Mouse (Mus musculus) megakaryocyte progenitor cell, adult 5-6 weeks (primary cell): Measurements from ENCODE around the gene Tom1. TPM values are rescaled to one million over a fixed set of nuclear protein-coding genes. Genes with fewer than 3 reads are reported as not detected.
A peak's percentile ranks its signal among the peaks of the same experiment; 100 is the strongest.

Experiments
- ATAC-seq: replicated peaks from 2 replicates; pipeline ENCODE4 v1.8.0; 2016; ENCODE audit warnings: mild to moderate bottlenecking, moderate TSS enrichment, inconsistent platforms; ENCODE audit not compliant: poor library complexity
- total RNA-seq, 2 experiments: library from RNA; stranded (forward) in 1 of 2; stranded (reverse) in 1 of 2; fragments of 157-497, 149-512 nt in 1 of 2; fragments of 200-1000 nt in 1 of 2; gene quantifications; 2 replicates each; pipeline versions ENCODE4 v1.2.3 to v1.2.4; 2015 to 2017

The Tom1 gene
- total RNA-seq, 2 experiments from 2014 or later: 29.6 to 34.4 TPM

GRCm38 (mm10) chr8:75087127-75087526 is 53.6 kb downstream of the Tom1 start:
- ATAC-seq: no peak

- peak; percentile 69 for ATAC-seq
Observed at GRCm38 (mm10) chr8:75088989-75089881, 55.7 kb downstream of the Tom1 start.

GRCm38 (mm10) chr8:75090781-75091365 is 57.4 kb downstream of the Tom1 start:
- no peak for ATAC-seq

GRCm38 (mm10) chr8:75093399-75094156 is 60.1 kb downstream of the Tom1 start, which contains the start of gene Hmox1:
Gene Hmox1, plus strand, starts transcription at chr8:75093621.
- ATAC-seq: peak; percentile 85

- no peak for ATAC-seq
Observed at GRCm38 (mm10) chr8:75102956-75103355, 69.5 kb downstream of the Tom1 start.

GRCm38 (mm10) chr8:75103376-75103878 is 69.9 kb downstream of the Tom1 start:
- ATAC-seq: no peak

- peak; percentile 80 for ATAC-seq
Observed at GRCm38 (mm10) chr8:75108527-75109235, 75.2 kb downstream of the Tom1 start.

GRCm38 (mm10) chr8:75109236-75109967 is 75.9 kb downstream of the Tom1 start, which contains the start of gene Mcm5:
Gene Mcm5, plus strand, starts transcription at chr8:75109569.
- ATAC-seq: peak; percentile 89

GRCm38 (mm10) chr8:75110093-75110492 is 76.6 kb downstream of the Tom1 start:
- no peak for ATAC-seq

GRCm38 (mm10) chr8:75118505-75118904 is 85.0 kb downstream of the Tom1 start:
- no peak for ATAC-seq

- ATAC-seq: peak; percentile 70
Observed at GRCm38 (mm10) chr8:75119287-75119686, 85.8 kb downstream of the Tom1 start.

Other genes starting within 250 kb of the Tom1 start
- gene Isx, start 160.5 kb upstream of the Tom1 start, total RNA-seq (2015): not detected in 2 replicates
- gene Isx, start 160.5 kb upstream of the Tom1 start, total RNA-seq (2017): not detected in 2 replicates
- 33.8 and 42.0 TPM in 2 replicates for gene Hmgxb4, start 40.3 kb upstream of the Tom1 start, total RNA-seq (2015)
- gene Hmgxb4, start 40.3 kb upstream of the Tom1 start, total RNA-seq (2017): 70.8 and 74.8 TPM in 2 replicates
- 0.94 and 2.5 TPM in 2 replicates for gene Hmox1, start 59.9 kb downstream of the Tom1 start, total RNA-seq (2015)
- gene Hmox1, start 59.9 kb downstream of the Tom1 start, total RNA-seq (2017): 2.5 and 3.9 TPM in 2 replicates
- 66.1 and 75.7 TPM in 2 replicates for gene Mcm5, start 75.9 kb downstream of the Tom1 start, total RNA-seq (2015)
- gene Mcm5, start 75.9 kb downstream of the Tom1 start, total RNA-seq (2017): 289 and 346 TPM in 2 replicates
- gene Rasd2, start 180.2 kb downstream of the Tom1 start, total RNA-seq (2015): 0.12 TPM in 1 of 2 replicates, not detected in the other
- 0.04 TPM in 1 of 2 replicates, not detected in the other for gene Rasd2, start 180.2 kb downstream of the Tom1 start, total RNA-seq (2017)